Mouse (Mus musculus): ENCODE results near the gene Fcer2a.

DNA sequence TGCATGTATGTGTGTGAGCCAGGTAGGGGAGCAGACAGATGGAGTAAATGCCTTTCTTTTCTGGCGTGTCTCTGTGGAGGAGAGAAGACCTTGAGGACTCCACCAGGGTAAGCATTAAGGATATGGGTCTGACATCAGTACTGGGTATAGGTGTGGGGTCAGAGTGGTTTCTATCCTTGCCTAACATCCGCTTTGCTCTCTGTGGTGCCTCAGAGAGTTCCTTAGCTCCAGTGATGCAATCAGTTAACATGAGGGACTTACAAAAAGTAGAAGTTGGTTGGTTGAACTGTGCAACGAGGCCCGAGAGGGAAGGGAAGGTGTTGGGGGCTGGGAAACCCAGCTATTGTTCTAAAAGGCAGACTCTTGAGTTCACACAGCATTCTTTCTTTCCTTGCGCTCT lies 29.6 kb downstream of the Fcer2a start:
- TF ChIP-seq EP300 (IDR thresholded peaks at IDR 0.05; ENCODE audit: low read depth) (no peak), CTCF (IDR thresholded peaks at IDR 0.05; ENCODE audit: low read depth) (no peak)

All from liver, embryonic 14.5 days (tissue).